Mouse (Mus musculus) hindbrain, postnatal 0 days (tissue): ENCODE results near the gene BC005537. TPM values are rescaled to one million over a fixed set of nuclear protein-coding genes. Genes with fewer than 3 reads are reported as not detected.
A peak's percentile ranks its signal among the peaks of the same experiment; 100 is the strongest.

Experiments used
- ATAC-seq: fragments of 200-750 bp; cut with Nextera tagmentation; 2 replicates; pipeline ENCODE4 v1.8.0; 2017; ENCODE audit warnings: mild to moderate bottlenecking, moderate TSS enrichment, moderate library complexity
- DNase-seq: peaks from one replicate; pipeline ENCODE4 v3.0.0-alpha.2; 2015; ENCODE audit warnings: low spot score
- H3K27ac ChIP-seq: fragments of 300-500 bp; sonication (generic); 2 replicates; pipeline ENCODE4 v1.5.1; 2014; ENCODE audit warnings: mild to moderate bottlenecking
- H3K27me3 ChIP-seq: fragments of 300-500 bp; sonication (generic); 2 replicates; pipeline ENCODE4 v1.6.1; 2014; ENCODE audit warnings: low read length, mixed read lengths; ENCODE audit not compliant: insufficient read depth
- H3K36me3 ChIP-seq: fragments of 300-500 bp; sonication (generic); 2 replicates; pipeline ENCODE4 v1.6.1; 2014; ENCODE audit warnings: low read length, mixed read lengths; ENCODE audit not compliant: insufficient read depth
- H3K4me1 ChIP-seq: fragments of 300-500 bp; sonication (generic); 2 replicates; pipeline ENCODE4 v1.6.1; 2014; ENCODE audit warnings: antibody characterized with exemption, low read length, mixed read lengths; ENCODE audit not compliant: insufficient read depth
- H3K4me2 ChIP-seq: fragments of 300-500 bp; sonication (generic); 2 replicates; pipeline ENCODE4 v1.6.1; 2014; ENCODE audit warnings: low read depth, mild to moderate bottlenecking, low read length, moderate library complexity, mixed read lengths
- H3K4me3 ChIP-seq: fragments of 300-500 bp; sonication (generic); 2 replicates; pipeline ENCODE4 v1.5.1; 2014; ENCODE audit warnings: low read length
- H3K9ac ChIP-seq: fragments of 300-500 bp; sonication (generic); replicated peaks from 2 replicates; pipeline ENCODE4 v1.6.1; 2014; ENCODE audit warnings: mild to moderate bottlenecking, low read length, moderate library complexity, mixed read lengths
- H3K9me3 ChIP-seq: fragments of 300-500 bp; sonication (generic); 2 replicates; pipeline ENCODE4 v1.6.1; 2016; ENCODE audit warnings: low read length, mixed read lengths
- CTCF ChIP-seq: IDR thresholded peaks from 2 replicates; pipeline ENCODE4 v1.5.1; 2016; ENCODE audit warnings: antibody characterized with exemption, control low read depth, low read depth
- WGBS: fragments of 180-500 bp; shearing (Covaris S2); extraction: QIAGEN DNeasy Blood & Tissue Kit; methylation state at CpG from one replicate; pipeline ENCODE4 v1.1.7; 2014; 5-methylcytosine and 5-hydroxymethylcytosine counted together
- polyA plus RNA-seq: library from polyadenylated mRNA; unstranded; fragments of >200 nt; fragmentation: Nextera tagmentation; extraction: Ambion mirVana; gene quantifications from 2 replicates; pipeline ENCODE4 v1.2.1, GENCODE M21; 2015
- total RNA-seq: library from RNA; depleted of rRNA; stranded (reverse); fragments of >200 nt; gene quantifications from 2 replicates; pipeline ENCODE4 v1.2.3, GENCODE M21; 2014; rRNA removed

The BC005537 gene
- total RNA-seq (39.2 and 40.8 TPM in 2 replicates), polyA plus RNA-seq (16.4 and 18.1 TPM in 2 replicates)

DNA sequence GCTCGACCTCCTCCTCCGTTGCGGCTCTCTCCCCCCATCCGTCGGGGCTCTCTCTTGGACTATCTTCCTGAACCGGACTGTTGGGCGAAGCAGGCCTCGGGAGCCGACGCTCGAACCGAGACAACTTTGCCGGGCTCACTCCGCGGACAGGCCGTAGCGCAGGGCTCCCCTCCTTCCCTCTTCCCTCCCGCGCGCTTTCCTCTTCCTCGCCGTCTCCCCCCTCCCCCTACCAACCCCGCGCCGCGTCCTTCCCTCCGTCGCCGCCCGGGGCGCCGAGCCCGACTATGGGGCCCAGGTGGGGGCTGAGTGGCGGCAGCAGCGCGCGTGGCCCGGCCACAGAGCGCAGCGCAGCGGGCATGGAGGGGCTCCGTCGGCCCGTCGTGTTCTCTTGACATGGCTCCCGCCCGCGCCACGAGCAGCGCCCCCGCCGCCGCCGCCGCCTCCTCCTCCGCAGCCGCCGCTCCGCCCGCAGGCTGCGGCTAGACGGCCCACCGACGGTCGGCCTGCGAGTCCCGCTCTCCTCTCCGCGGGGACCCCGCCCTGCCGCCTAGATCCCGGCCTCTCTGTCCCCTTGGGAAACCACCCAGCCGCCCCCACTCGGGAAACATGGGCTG is at the start of gene BC005537:
Gene BC005537, plus strand, starts transcription at position 350 of the 614 bp plus-strand sequence.
- Histone ChIP-seq H3K27ac (peak within 1 kb of the TSS; percentile 99), H3K9ac (peak within 1 kb of the TSS; percentile 92), H3K4me2 (peak within 1 kb of the TSS; percentile 91), H3K4me1 (peaks cover 7% of the 10 kb centered on the region; the same call in 1 of the 2 replicates), H3K36me3 (no peaks in the 10 kb centered on the region), H3K27me3 (no peaks in the 10 kb centered on the region), H3K4me3 (peak within 1 kb of the TSS; percentile 97), H3K9me3 (no peaks in the 10 kb centered on the region)
- WGBS = under 1% methylated on average over 46 of the region's 74 CpGs
- DNase-seq (peak; percentile 75), ATAC-seq (peak; percentile 66)
- no peak; the same call in 1 of the 2 replicates for TF ChIP-seq CTCF

DNA sequence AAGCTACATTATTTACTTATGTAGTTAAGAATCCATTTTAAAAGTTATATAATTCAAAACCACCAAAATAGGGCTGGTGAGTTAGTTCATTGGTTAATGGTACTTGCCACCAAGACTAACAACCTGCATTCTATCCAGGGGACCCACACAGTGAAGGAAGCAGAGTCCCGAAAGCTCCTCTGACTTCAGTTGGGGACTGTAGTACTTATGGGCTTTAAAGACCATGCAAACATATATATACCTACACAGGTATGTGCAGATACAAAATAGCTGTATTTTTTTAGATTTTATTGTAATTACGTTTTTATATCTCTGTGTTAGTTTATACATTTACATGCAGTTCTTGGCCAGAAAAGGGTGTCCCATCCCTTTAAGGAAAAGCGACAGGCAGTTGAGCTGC is 44.7 kb upstream of the BC005537 start:
- 96% methylated on average over 3 of the region's 3 CpGs for WGBS
- TF ChIP-seq CTCF = no peak
- no peak overlapping the region for H3K4me3 ChIP-seq
- H3K9ac ChIP-seq = no peak overlapping the region
- no peak overlapping the region for H3K27ac ChIP-seq
- DNase-seq (no peak), ATAC-seq (no peak)
- H3K36me3 ChIP-seq = 0 out of 2 replicates have a peak, but pooled peaks cover 3% of the 10 kb centered on the region
- H3K4me1 ChIP-seq = no peaks in the 10 kb centered on the region
- H3K4me2 ChIP-seq = no peak overlapping the region
- H3K9me3 ChIP-seq = no peaks in the 10 kb centered on the region
- no peaks in the 10 kb centered on the region for H3K27me3 ChIP-seq

DNA sequence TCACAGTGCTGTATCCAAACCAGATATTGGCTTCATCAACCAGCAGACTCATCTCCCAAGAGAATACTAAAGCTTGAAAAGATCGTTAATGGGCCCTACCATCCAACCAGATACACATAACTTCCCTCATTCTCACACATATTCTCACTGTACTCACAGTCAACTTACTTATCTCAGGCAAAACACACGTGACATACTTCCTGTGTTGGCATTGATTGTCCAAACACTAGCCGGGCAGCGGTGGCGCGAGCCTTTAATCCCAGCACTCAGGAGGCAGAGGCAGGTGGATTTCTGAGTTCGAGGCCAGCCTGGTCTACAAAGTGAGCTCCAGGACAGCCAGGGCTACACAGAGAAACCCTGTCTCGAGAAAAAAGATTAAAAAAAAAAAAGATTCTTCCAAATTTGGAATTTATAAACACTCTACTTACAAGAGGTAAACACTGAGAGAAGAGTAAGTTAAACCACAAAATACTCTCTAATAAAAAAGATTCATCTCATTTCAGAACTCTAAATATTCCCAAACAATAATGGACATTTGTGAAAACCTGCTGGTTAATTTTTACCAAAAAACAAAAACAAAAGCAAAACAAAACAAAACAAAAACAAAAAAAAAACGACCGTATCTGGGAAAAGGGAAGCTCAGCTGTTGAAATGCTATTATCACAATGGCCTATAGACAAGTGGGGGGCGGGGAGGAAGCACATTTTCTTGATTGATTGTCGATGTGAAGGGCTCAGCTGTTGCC is 43.5 kb upstream of the BC005537 start:
- Histone ChIP-seq H3K9me3 (no peaks in the 10 kb centered on the region), H3K9ac (no peak overlapping the region), H3K4me3 (no peak overlapping the region), H3K4me1 (no peaks in the 10 kb centered on the region), H3K27ac (no peak overlapping the region), H3K4me2 (no peak overlapping the region), H3K27me3 (no peaks in the 10 kb centered on the region), H3K36me3 (0 out of 2 replicates have a peak, but pooled peaks cover 3% of the 10 kb centered on the region)
- DNase-seq = no peak
- TF ChIP-seq CTCF = no peak
- ATAC-seq = no peak
- 89% methylated on average over 12 of the region's 12 CpGs for WGBS

DNA sequence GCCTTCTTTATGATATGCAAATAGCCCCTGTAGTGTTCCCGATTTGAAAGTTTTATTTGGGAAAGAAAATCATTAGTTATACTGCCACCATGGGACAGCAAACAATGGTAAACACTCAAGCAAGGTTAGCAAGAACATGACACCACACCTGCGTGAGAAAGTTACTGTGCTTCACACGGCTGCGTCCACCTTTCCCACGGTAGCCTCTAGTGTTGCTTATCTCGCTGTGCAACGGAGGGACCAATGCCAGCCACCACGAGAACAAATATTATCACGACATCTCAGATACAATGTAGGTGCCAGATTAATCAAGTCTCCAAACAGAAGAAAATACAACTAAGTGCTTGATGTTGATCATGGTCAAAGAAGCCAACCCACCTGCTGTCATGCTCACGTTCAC is 42.0 kb upstream of the BC005537 start:
- Histone ChIP-seq H3K9ac (no peak overlapping the region), H3K27me3 (no peaks in the 10 kb centered on the region), H3K9me3 (no peaks in the 10 kb centered on the region), H3K27ac (no peak overlapping the region), H3K4me2 (no peak overlapping the region), H3K4me3 (no peak overlapping the region), H3K36me3 (0 out of 2 replicates have a peak, but pooled peaks cover 3% of the 10 kb centered on the region), H3K4me1 (no peaks in the 10 kb centered on the region)
- no peak for DNase-seq
- ATAC-seq = no peak
- no peak for TF ChIP-seq CTCF
- WGBS = 92% methylated on average over 10 of the region's 10 CpGs

DNA sequence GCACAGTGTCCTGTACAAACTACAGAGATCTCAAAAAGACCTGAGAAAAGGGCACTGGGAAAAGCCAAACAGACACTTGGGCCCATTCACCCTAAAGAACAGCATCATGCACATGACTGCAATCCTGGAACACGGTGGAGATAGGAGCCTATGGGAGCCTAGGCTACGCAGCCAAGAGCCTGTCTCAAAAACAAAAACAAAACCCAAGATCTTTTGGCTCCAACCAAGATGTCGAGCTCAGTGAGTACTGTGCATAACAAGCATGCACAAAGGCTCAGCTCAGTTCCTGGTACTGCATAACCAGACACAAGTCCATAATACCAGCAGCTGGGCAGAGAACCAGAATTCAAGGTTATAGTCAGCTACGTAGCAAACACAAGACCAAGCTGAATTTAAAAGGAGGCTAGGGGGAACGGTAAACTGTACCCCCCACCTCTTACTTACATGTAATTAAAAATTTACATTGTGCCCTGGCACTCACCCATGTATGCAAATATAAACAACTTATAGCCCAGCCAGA is 41.0 kb upstream of the BC005537 start:
- TF ChIP-seq CTCF = no peak
- WGBS = 42% methylated on average over 5 of the region's 5 CpGs
- Histone ChIP-seq H3K36me3 (0 out of 2 replicates have a peak, but pooled peaks cover 3% of the 10 kb centered on the region), H3K9ac (no peak overlapping the region), H3K4me1 (no peaks in the 10 kb centered on the region), H3K27me3 (no peaks in the 10 kb centered on the region), H3K27ac (no peak overlapping the region), H3K9me3 (no peaks in the 10 kb centered on the region), H3K4me3 (peak overlapping the region; percentile 84; the same call in 1 of the 2 replicates), H3K4me2 (no peak overlapping the region; the same call in 1 of the 2 replicates)
- DNase-seq (no peak), ATAC-seq (no peak)

DNA sequence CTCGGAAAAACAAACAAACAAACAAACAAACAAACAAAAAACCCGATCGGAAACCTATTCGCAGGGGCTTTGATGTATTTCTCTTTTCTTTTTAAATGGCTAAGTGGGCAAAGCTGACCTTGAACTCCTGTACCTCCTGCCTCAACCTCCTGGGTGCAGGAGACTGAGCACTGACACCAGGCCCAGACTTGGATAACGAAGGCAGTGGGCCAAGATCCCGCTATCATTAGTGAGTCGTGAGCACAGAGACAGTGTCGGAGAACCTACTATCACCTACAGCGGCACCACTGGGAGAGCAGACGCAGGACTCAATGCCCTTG is 40.4 kb upstream of the BC005537 start:
- H3K4me1 ChIP-seq = no peaks in the 10 kb centered on the region
- H3K9ac ChIP-seq = peak overlapping the region; percentile 45; the same call in 1 of the 2 replicates
- 7% methylated on average over 10 of the region's 10 CpGs for WGBS
- no peak; the same call in 1 of the 2 replicates for ATAC-seq
- no peaks in the 10 kb centered on the region for H3K36me3 ChIP-seq
- peak overlapping the region; percentile 84 for H3K4me3 ChIP-seq
- H3K9me3 ChIP-seq = no peaks in the 10 kb centered on the region
- no peaks in the 10 kb centered on the region for H3K27me3 ChIP-seq
- peak overlapping the region; percentile 62; the same call in 1 of the 2 replicates for H3K27ac ChIP-seq
- DNase-seq = no peak
- peak overlapping the region; percentile 81 for H3K4me2 ChIP-seq
- TF ChIP-seq CTCF = no peak
